Mouse (Mus musculus): Measurements from ENCODE around the gene Cldn3.

- TF ChIP-seq CTCF (IDR thresholded peaks at IDR 0.05; ENCODE audit: borderline replicate concordance, insufficient read depth, low read depth, low read length) (no peak), POLR2A (IDR thresholded peaks at IDR 0.05; ENCODE audit: borderline replicate concordance, insufficient read depth, low read length) (no peak)
Observed at GRCm38 (mm10) chr5:135000751-135001150, 14.7 kb downstream of the Cldn3 start.
